Mouse (Mus musculus) thymus, postnatal 25 days (tissue): Measurements from ENCODE around the gene Olfr1002.
"Not testable (repeated sequence)": the region's sequence is repeated elsewhere in the genome, so short reads cannot be mapped to it uniquely, and the experiment has no call there.

Experiments used
- DNase-seq: peaks from one replicate; pipeline ENCODE4 v3.0.0; 2022

Olfr1002 gene

GRCm38 (mm10) chr2:85650604-85651003, at the start of gene Olfr1002:
TSS of gene Olfr1002 (minus strand) at chr2:85650704.
- no peak for DNase-seq

- DNase-seq = no peak
These were observed 38.6 kb upstream of the Olfr1002 start, which contains the start of gene Olfr1008 for GRCm38 (mm10) chr2:85689131-85689530. TSS of gene Olfr1008 (plus strand) at chr2:85689431.

- DNase-seq = no peak
These were observed 28.2 kb upstream of the Olfr1002 start, which contains the start of gene Olfr1006 for GRCm38 (mm10) chr2:85678667-85679066. TSS of gene Olfr1006 (minus strand) at chr2:85678767.

- DNase-seq = not testable (repeated sequence)
These were observed 13.9 kb upstream of the Olfr1002 start, which contains the start of gene Olfr154 for GRCm38 (mm10) chr2:85664355-85664754. TSS of gene Olfr154 (minus strand) at chr2:85664455.

GRCm38 (mm10) chr2:85611803-85612202, 38.7 kb downstream of the Olfr1002 start, which contains the start of gene Olfr1000:
TSS of gene Olfr1000 (minus strand) at chr2:85611903.
- DNase-seq = no peak
